Mouse (Mus musculus) cortical plate, adult 2 months (tissue): ENCODE results near the gene Iqcd. TPM values are rescaled to one million over a fixed set of nuclear protein-coding genes. Genes with fewer than 3 reads are reported as not detected.

Experiments
- H3K27ac ChIP-seq: fragments of 200-500 bp; 2 replicates; pipeline ENCODE4 v1.5.1; 2012; ENCODE audit warnings: low read length, control low read depth, inconsistent platforms; ENCODE audit not compliant: insufficient read depth
- H3K4me1 ChIP-seq: fragments of 200-500 bp; 2 replicates; pipeline ENCODE4 v1.6.1; 2011; ENCODE audit warnings: low read length; ENCODE audit not compliant: control insufficient read depth, insufficient read depth
- H3K4me3 ChIP-seq: fragments of 200-500 bp; 2 replicates; pipeline ENCODE4 v1.5.1; 2011; ENCODE audit warnings: mild to moderate bottlenecking, low read length, control low read depth; ENCODE audit not compliant: insufficient read depth
- CTCF ChIP-seq: fragments of 200-500 bp; IDR thresholded peaks from 2 replicates; pipeline ENCODE4 v1.5.1; 2011; ENCODE audit warnings: mild to moderate bottlenecking, control low read depth, low read length; ENCODE audit not compliant: insufficient read depth; ENCODE audit errors: extremely low read depth
- POLR2A ChIP-seq: fragments of 200-500 bp; IDR thresholded peaks from 2 replicates; pipeline ENCODE4 v1.6.1; 2011; ENCODE audit warnings: mild to moderate bottlenecking, low read length, control low read depth; ENCODE audit not compliant: insufficient read depth; ENCODE audit errors: extremely low read depth
- polyA plus RNA-seq: library from polyadenylated mRNA; depleted of rRNA; stranded (reverse); fragments of >200 nt; gene quantifications from 2 replicates; pipeline ENCODE4 v1.2.3, GENCODE M21; 2012

The Iqcd gene
- polyA plus RNA-seq, 1 experiment: 2.5 TPM

GRCm38 (mm10) chr5:120571056-120571740 lies 17.6 kb upstream of the Iqcd start:
- Histone ChIP-seq H3K27ac (no peak overlapping the region), H3K4me3 (no peak overlapping the region), H3K4me1 (peaks cover 19% of the 10 kb centered on the region)
- no peak for TF ChIP-seq POLR2A
- TF ChIP-seq CTCF: no peak

GRCm38 (mm10) chr5:120574469-120575063 lies 14.2 kb upstream of the Iqcd start:
- Histone ChIP-seq H3K4me1 (peaks cover 3% of the 10 kb centered on the region; the same call in 1 of the 2 replicates), H3K27ac (no peak overlapping the region), H3K4me3 (no peak overlapping the region)
- no peak for TF ChIP-seq POLR2A
- TF ChIP-seq CTCF: no peak

GRCm38 (mm10) chr5:120576781-120577301 lies 12.0 kb upstream of the Iqcd start:
- Histone ChIP-seq H3K27ac (no peak overlapping the region), H3K4me3 (no peak overlapping the region), H3K4me1 (no peaks in the 10 kb centered on the region)
- TF ChIP-seq CTCF: no peak
- TF ChIP-seq POLR2A: no peak

- no peak overlapping the region for H3K27ac ChIP-seq
- H3K4me3 ChIP-seq: no peak overlapping the region
- H3K4me1 ChIP-seq: no peaks in the 10 kb centered on the region
- TF ChIP-seq POLR2A: no peak
- TF ChIP-seq CTCF: no peak
These were observed 10.8 kb upstream of the Iqcd start for GRCm38 (mm10) chr5:120577935-120578441.

GRCm38 (mm10) chr5:120578504-120579081 lies 10.2 kb upstream of the Iqcd start:
- Histone ChIP-seq H3K27ac (no peak overlapping the region), H3K4me3 (no peak overlapping the region), H3K4me1 (no peaks in the 10 kb centered on the region)
- TF ChIP-seq POLR2A: no peak
- TF ChIP-seq CTCF: no peak

- Histone ChIP-seq H3K4me3 (no peak overlapping the region), H3K4me1 (no peaks in the 10 kb centered on the region), H3K27ac (no peak overlapping the region)
- no peak for TF ChIP-seq CTCF
- no peak for TF ChIP-seq POLR2A
These were observed 9.5 kb upstream of the Iqcd start for GRCm38 (mm10) chr5:120579211-120579897.

GRCm38 (mm10) chr5:120579898-120580626 lies 8.8 kb upstream of the Iqcd start:
- no peak for TF ChIP-seq CTCF
- TF ChIP-seq POLR2A: no peak

GRCm38 (mm10) chr5:120582002-120582401 lies 6.8 kb upstream of the Iqcd start:
- H3K27ac ChIP-seq: no peak overlapping the region
- no peaks in the 10 kb centered on the region for H3K4me1 ChIP-seq
- TF ChIP-seq CTCF (no peak), POLR2A (no peak)

More at GRCm38 (mm10) chr5:120579898-120580626, 8.8 kb upstream of the Iqcd start:
- Histone ChIP-seq H3K27ac (no peak overlapping the region), H3K4me1 (no peaks in the 10 kb centered on the region), H3K4me3 (no peak overlapping the region)

GRCm38 (mm10) chr5:120583511-120583910 lies 5.3 kb upstream of the Iqcd start:
- H3K27ac ChIP-seq: no peak overlapping the region
- no peak for TF ChIP-seq CTCF
- no peak for TF ChIP-seq POLR2A
- no peak overlapping the region for H3K4me3 ChIP-seq
- no peaks in the 10 kb centered on the region for H3K4me1 ChIP-seq

More at GRCm38 (mm10) chr5:120582002-120582401, 6.8 kb upstream of the Iqcd start:
- H3K4me3 ChIP-seq: no peak overlapping the region

- Histone ChIP-seq H3K4me1 (no peaks in the 10 kb centered on the region), H3K4me3 (no peak overlapping the region), H3K27ac (no peak overlapping the region)
- TF ChIP-seq CTCF (no peak), POLR2A (no peak)
These were observed 3.8 kb upstream of the Iqcd start for GRCm38 (mm10) chr5:120584968-120585367.
